21 mouse cellular contexts compared by ENCODE assay signal in genomic region chr9:35164142-35164874, GRCm38 (mm10). TPM values are rescaled to one million over a fixed set of nuclear protein-coding genes. Genes with fewer than 3 reads are reported as not detected.
DNase-seq lines count a peak whose midpoint lies in the region; ATAC-seq and TF ChIP-seq lines count a peak whose summit lies in the region.
"Had no signal": no experiment of that assay in that cellular context is flagged by ENCODE, and none has a peak within 500 bp of the region (broad histone marks: within the 10 kb centered on the region; RNA-seq: fewer than 3 reads in every experiment).

No protein-coding gene starts in this region.

- H3K4me3 ChIP-seq in gastrocnemius, adult 2 months: no peak overlapping the region
- no peak overlapping the region for H3K4me3 ChIP-seq in liver, adult 2 months (ENCODE audit: insufficient read depth, low read depth, low read length)
- no peak overlapping the region for H3K4me3 ChIP-seq in liver, embryonic 11.5 days (ENCODE audit: low read depth, low read length)
- no peak overlapping the region for H3K4me3 ChIP-seq in intestine, embryonic 16.5 days (ENCODE audit: low read length)
- H3K4me3 ChIP-seq: embryonic facial prominence, embryonic 12.5 days; heart, embryonic 15.5 days; hindbrain, embryonic 15.5 days had no signal

- no peaks in the 10 kb centered on the region for H3K36me3 ChIP-seq in liver, adult 2 months (ENCODE audit: control insufficient read depth, insufficient read depth, low read length)
- peaks cover 7% of the 10 kb centered on the region; the same call in 1 of the 2 replicates for H3K36me3 ChIP-seq in liver, embryonic 11.5 days (ENCODE audit: control insufficient read depth, insufficient read depth, low read length)
- no peaks in the 10 kb centered on the region for H3K36me3 ChIP-seq in intestine, embryonic 16.5 days (ENCODE audit: control insufficient read depth, insufficient read depth, low read length)
- H3K36me3 ChIP-seq: heart, embryonic 15.5 days; hindbrain, embryonic 15.5 days had no signal

- H3K4me2 ChIP-seq in liver, embryonic 11.5 days: no peak overlapping the region
- H3K4me2 ChIP-seq in intestine, embryonic 16.5 days (ENCODE audit: low read depth, low read length): no peak overlapping the region
- H3K4me2 ChIP-seq: embryonic facial prominence, embryonic 12.5 days; heart, embryonic 11.5 days; heart, embryonic 15.5 days; hindbrain, embryonic 15.5 days had no signal

- no peak overlapping the region for H3K9ac ChIP-seq in liver, adult 2 months (ENCODE audit: low read depth, low read length)
- no peak overlapping the region for H3K9ac ChIP-seq in liver, embryonic 11.5 days (ENCODE audit: low read depth, low read length)
- peak overlapping the region; percentile 25; the same call in 1 of the 2 replicates for H3K9ac ChIP-seq in intestine, embryonic 16.5 days (ENCODE audit: low read depth, low read length)
- H3K9ac ChIP-seq: embryonic facial prominence, embryonic 12.5 days; heart, embryonic 15.5 days; hindbrain, embryonic 15.5 days had no signal

- WGBS in liver, adult 2 months: 75% methylated on average over 5 of the region's 5 CpGs
- 69% methylated on average over 5 of the region's 5 CpGs for WGBS in liver, embryonic 11.5 days
- WGBS in intestine, embryonic 16.5 days: 58% methylated on average over 5 of the region's 5 CpGs

- peak overlapping the region; percentile 73; the same call in 1 of the 2 replicates for H3K27ac ChIP-seq in gastrocnemius, adult 2 months
- H3K27ac ChIP-seq in liver, adult 2 months (replicated peaks; ENCODE audit: insufficient read depth, low read depth, low read length): peak overlapping the region; percentile 79
- no peak overlapping the region for H3K27ac ChIP-seq in liver, embryonic 11.5 days (ENCODE audit: low read depth, low read length)
- peak overlapping the region; percentile 17 for H3K27ac ChIP-seq in intestine, embryonic 16.5 days (ENCODE audit: low read length)
- H3K27ac ChIP-seq: embryonic facial prominence, embryonic 12.5 days; heart, embryonic 15.5 days; hindbrain, embryonic 15.5 days had no signal

- no peaks in the 10 kb centered on the region for H3K9me3 ChIP-seq in liver, embryonic 11.5 days (ENCODE audit: control insufficient read depth, low read length)
- no peaks in the 10 kb centered on the region for H3K9me3 ChIP-seq in intestine, embryonic 16.5 days (ENCODE audit: control insufficient read depth, low read length)
- H3K9me3 ChIP-seq: embryonic facial prominence, embryonic 12.5 days; heart, embryonic 15.5 days; hindbrain, embryonic 15.5 days had no signal

- peaks cover 37% of the 10 kb centered on the region for H3K4me1 ChIP-seq in liver, adult 2 months (ENCODE audit: control insufficient read depth, insufficient read depth, low read length)
- no peaks in the 10 kb centered on the region for H3K4me1 ChIP-seq in liver, embryonic 11.5 days (replicated peaks; ENCODE audit: control insufficient read depth, insufficient read depth, low read length)
- H3K4me1 ChIP-seq in intestine, embryonic 16.5 days (ENCODE audit: control insufficient read depth, insufficient read depth, low read length): peaks cover 13% of the 10 kb centered on the region; the same call in 1 of the 2 replicates
- H3K4me1 ChIP-seq: embryonic facial prominence, embryonic 12.5 days; heart, embryonic 15.5 days had no signal

- intact Hi-C loops in gastrocnemius, adult 2 months (cut with DNase I): loop anchor here (1.0 to 10.0 kb wide), 4 partner anchors 47 to 670 kb away; partner anchors contain the start of gene St3gal4
- intact Hi-C loops in left cerebral cortex, postnatal 25 days (cut with DNase I): loop anchor here (5.0 to 10.0 kb wide), 2 partner anchors 182 to 670 kb away; no protein-coding TSS in a partner anchor

- no peak for DNase-seq in gastrocnemius, adult 2 months
- no peak for DNase-seq in gastrocnemius, adult 8-10 months (ENCODE audit: low spot score in 2 of 2)
- DNase-seq in liver, adult 2 months (ENCODE audit: extremely low read depth, low read depth, low spot score): no peak
- no peak for DNase-seq in liver, embryonic 11.5 days (ENCODE audit: low spot score)
- DNase-seq in kidney, adult 8-10 months: no peak
- DNase-seq in left cerebral cortex, postnatal 25 days (ENCODE audit: low spot score in 2 of 2): no peak
- DNase-seq: adrenal gland, adult 2 months; adrenal gland, postnatal 36 days; cerebellum, adult 2 months; cerebellum, postnatal 14 days; gastrocnemius, postnatal 36 days; heart, adult 18-20 months; heart, postnatal 14 days had no signal

- H3K79me2 ChIP-seq in liver, adult 2 months (ENCODE audit: control insufficient read depth, insufficient read depth, low read length): peaks cover 6% of the 10 kb centered on the region; the same call in 1 of the 2 replicates

- ATAC-seq in liver, embryonic 11.5 days (replicated peaks; ENCODE audit: low FRiP score): no peak
- ATAC-seq in intestine, embryonic 16.5 days: peak; percentile 90
- ATAC-seq in megakaryocyte-erythroid progenitor cell, adult 5-6 weeks (replicated peaks; ENCODE audit: low FRiP score, low TSS enrichment, poor library complexity, severe bottlenecking): peak; percentile 88
- ATAC-seq: forebrain, embryonic 16.5 days; Patski had no signal

- TF ChIP-seq CTCF in gastrocnemius, adult 2 months (IDR thresholded peaks at IDR 0.05): no peak
- TF ChIP-seq CTCF in liver, adult 2 months (IDR thresholded peaks at IDR 0.05; ENCODE audit: low read depth, low read length): no peak

- no peaks in the 10 kb centered on the region for H3K27me3 ChIP-seq in liver, adult 2 months (ENCODE audit: control insufficient read depth, insufficient read depth, low read length)
- H3K27me3 ChIP-seq in liver, embryonic 11.5 days (replicated peaks; ENCODE audit: control insufficient read depth, insufficient read depth, low read length): no peaks in the 10 kb centered on the region
- H3K27me3 ChIP-seq in intestine, embryonic 16.5 days (replicated peaks; ENCODE audit: control insufficient read depth, insufficient read depth, low read length): no peaks in the 10 kb centered on the region
- H3K27me3 ChIP-seq: embryonic facial prominence, embryonic 12.5 days; heart, embryonic 15.5 days; hindbrain, embryonic 15.5 days; Patski had no signal

- no peak for TF ChIP-seq POLR2A in liver, adult 2 months (IDR thresholded peaks at IDR 0.05; ENCODE audit: extremely low read depth, insufficient read depth, low read length)

RNA-seq across cellular contexts. Expression of gene Dcps, which starts 11.6 kb away (rescaled TPM):
- 1 to 10 TPM; 7.7 to 8.4 TPM for total RNA-seq in gastrocnemius, adult 2 months (2021)
- 1 to 10 TPM; 7.0 to 9.5 (median 8.7) TPM for total RNA-seq in gastrocnemius, adult 8-10 months (2022)
- total RNA-seq in liver, adult 2 months (2014; rRNA removed): 21.0 and 21.2 TPM in 2 replicates
- polyA plus RNA-seq in liver, adult 2 months (2012; rRNA removed): 24.0 and 27.4 TPM in 2 replicates
- polyA plus RNA-seq in liver, embryonic 11.5 days (2014; fragmentation: Nextera tagmentation; extraction: Ambion mirVana): 90.9 and 95.2 TPM in 2 replicates
- polyA plus RNA-seq in intestine, embryonic 16.5 days (2015; fragmentation: Nextera tagmentation; extraction: Ambion mirVana): 73.5 and 88.2 TPM in 2 replicates
- total RNA-seq in megakaryocyte-erythroid progenitor cell, adult 5-6 weeks (2014; fragmentation: Nextera tagmentation): 56.1 and 65.7 TPM in 2 replicates
- total RNA-seq in megakaryocyte-erythroid progenitor cell, adult 5-6 weeks (2017): 62.0 and 64.6 TPM in 2 replicates
- total RNA-seq in left cerebral cortex, postnatal 25 days (2021): 10 to 100 TPM; 17.0 to 17.9 TPM

RNA-seq across cellular contexts. Expression of gene Srpr, which starts 35.7 kb away (rescaled TPM):
- 100 to 1,000 TPM; 222 to 262 TPM for total RNA-seq in gastrocnemius, adult 2 months (2021)
- 100 to 1,000 TPM; 236 to 272 (median 254) TPM for total RNA-seq in gastrocnemius, adult 8-10 months (2022)
- total RNA-seq in liver, adult 2 months (2014; rRNA removed): 55.2 and 75.4 TPM in 2 replicates
- 88.5 and 91.0 TPM in 2 replicates for polyA plus RNA-seq in liver, adult 2 months (2012; rRNA removed)
- polyA plus RNA-seq in liver, embryonic 11.5 days (2014; fragmentation: Nextera tagmentation; extraction: Ambion mirVana): 98.7 and 108 TPM in 2 replicates
- polyA plus RNA-seq in intestine, embryonic 16.5 days (2015; fragmentation: Nextera tagmentation; extraction: Ambion mirVana): 115 and 119 TPM in 2 replicates
- 50.0 and 60.6 TPM in 2 replicates for total RNA-seq in megakaryocyte-erythroid progenitor cell, adult 5-6 weeks (2014; fragmentation: Nextera tagmentation)
- 47.4 and 84.9 TPM in 2 replicates for total RNA-seq in megakaryocyte-erythroid progenitor cell, adult 5-6 weeks (2017)
- 10 to 100 TPM; 65.3 to 68.5 TPM for total RNA-seq in left cerebral cortex, postnatal 25 days (2021)

RNA-seq across cellular contexts. Expression of gene Tirap, which starts 35.8 kb away (rescaled TPM):
- total RNA-seq in gastrocnemius, adult 2 months (2021): 10 to 100 TPM; 29.1 to 42.0 TPM
- total RNA-seq in gastrocnemius, adult 8-10 months (2022): 10 to 100 TPM; 28.0 to 30.7 (median 29.9) TPM
- 12.3 and 13.3 TPM in 2 replicates for total RNA-seq in liver, adult 2 months (2014; rRNA removed)
- 23.6 and 24.2 TPM in 2 replicates for polyA plus RNA-seq in liver, adult 2 months (2012; rRNA removed)
- polyA plus RNA-seq in liver, embryonic 11.5 days (2014; fragmentation: Nextera tagmentation; extraction: Ambion mirVana): 10.5 and 11.0 TPM in 2 replicates
- 12.4 and 13.4 TPM in 2 replicates for polyA plus RNA-seq in intestine, embryonic 16.5 days (2015; fragmentation: Nextera tagmentation; extraction: Ambion mirVana)
- total RNA-seq in megakaryocyte-erythroid progenitor cell, adult 5-6 weeks (2014; fragmentation: Nextera tagmentation): 2.8 and 3.9 TPM in 2 replicates
- total RNA-seq in megakaryocyte-erythroid progenitor cell, adult 5-6 weeks (2017): 1.2 and 8.7 TPM in 2 replicates
- 1 to 10 TPM; 1.2 to 1.7 TPM for total RNA-seq in left cerebral cortex, postnatal 25 days (2021)

RNA-seq across cellular contexts. Expression of gene St3gal4, which starts 45.2 kb away (rescaled TPM):
- total RNA-seq in gastrocnemius, adult 2 months (2021): 1 to 10 TPM; 4.2 to 4.3 TPM
- 1 to 10 TPM; 3.5 to 5.7 (median 4.4) TPM for total RNA-seq in gastrocnemius, adult 8-10 months (2022)
- total RNA-seq in liver, adult 2 months (2014; rRNA removed): 72.2 and 74.6 TPM in 2 replicates
- 26.5 TPM in 2 replicates for polyA plus RNA-seq in liver, adult 2 months (2012; rRNA removed)
- 34.8 and 40.1 TPM in 2 replicates for polyA plus RNA-seq in liver, embryonic 11.5 days (2014; fragmentation: Nextera tagmentation; extraction: Ambion mirVana)
- polyA plus RNA-seq in intestine, embryonic 16.5 days (2015; fragmentation: Nextera tagmentation; extraction: Ambion mirVana): 250 and 291 TPM in 2 replicates
- 43.1 and 47.0 TPM in 2 replicates for total RNA-seq in megakaryocyte-erythroid progenitor cell, adult 5-6 weeks (2014; fragmentation: Nextera tagmentation)
- total RNA-seq in megakaryocyte-erythroid progenitor cell, adult 5-6 weeks (2017): 24.2 and 31.6 TPM in 2 replicates
- total RNA-seq in left cerebral cortex, postnatal 25 days (2021): 10 to 100 TPM; 22.7 to 31.3 TPM

RNA-seq across cellular contexts. Expression of gene Foxred1, which starts 46.5 kb away (rescaled TPM):
- 10 to 100 TPM; 17.6 to 20.3 TPM for total RNA-seq in gastrocnemius, adult 2 months (2021)
- total RNA-seq in gastrocnemius, adult 8-10 months (2022): 10 to 100 TPM; 15.7 to 18.4 (median 17.5) TPM
- total RNA-seq in liver, adult 2 months (2014; rRNA removed): 27.6 and 31.8 TPM in 2 replicates
- 21.6 and 28.9 TPM in 2 replicates for polyA plus RNA-seq in liver, adult 2 months (2012; rRNA removed)
- 55.4 and 57.2 TPM in 2 replicates for polyA plus RNA-seq in liver, embryonic 11.5 days (2014; fragmentation: Nextera tagmentation; extraction: Ambion mirVana)
- polyA plus RNA-seq in intestine, embryonic 16.5 days (2015; fragmentation: Nextera tagmentation; extraction: Ambion mirVana): 41.7 and 46.3 TPM in 2 replicates
- 29.5 and 36.4 TPM in 2 replicates for total RNA-seq in megakaryocyte-erythroid progenitor cell, adult 5-6 weeks (2014; fragmentation: Nextera tagmentation)
- 37.9 and 52.0 TPM in 2 replicates for total RNA-seq in megakaryocyte-erythroid progenitor cell, adult 5-6 weeks (2017)
- 10 to 100 TPM; 35.0 to 42.5 TPM for total RNA-seq in left cerebral cortex, postnatal 25 days (2021)
